In genomic region chr1:54745666-54746065, GRCm38 (mm10) we compare ENCODE assay signal across 25 mouse cellular contexts.
"Had no signal": no experiment of that assay in that cellular context is flagged by ENCODE, and none has a peak within 500 bp of the region (broad histone marks: within the 10 kb centered on the region; RNA-seq: fewer than 3 reads in every experiment).

No protein-coding gene starts in this region.

- H3K4me1 ChIP-seq: embryonic facial prominence, embryonic 10.5 days; embryonic facial prominence, embryonic 12.5 days; embryonic facial prominence, embryonic 13.5 days; embryonic facial prominence, embryonic 15.5 days; forebrain, embryonic 10.5 days; forebrain, embryonic 12.5 days; forebrain, embryonic 13.5 days; forebrain, embryonic 15.5 days had no signal

- H3K27ac ChIP-seq: embryonic facial prominence, embryonic 10.5 days; embryonic facial prominence, embryonic 12.5 days; embryonic facial prominence, embryonic 13.5 days; embryonic facial prominence, embryonic 15.5 days; forebrain, embryonic 10.5 days; forebrain, embryonic 12.5 days; forebrain, embryonic 13.5 days; forebrain, embryonic 15.5 days; gastrocnemius, adult 2 months; heart, adult 2 months; heart, embryonic 10.5 days had no signal

- H3K36me3 ChIP-seq: embryonic facial prominence, embryonic 10.5 days; embryonic facial prominence, embryonic 15.5 days; forebrain, embryonic 10.5 days; forebrain, embryonic 12.5 days; forebrain, embryonic 15.5 days; heart, embryonic 10.5 days had no signal

- H3K27me3 ChIP-seq: embryonic facial prominence, embryonic 12.5 days; embryonic facial prominence, embryonic 13.5 days; embryonic facial prominence, embryonic 15.5 days; forebrain, embryonic 12.5 days; forebrain, embryonic 13.5 days; forebrain, embryonic 15.5 days had no signal

- H3K4me2 ChIP-seq: embryonic facial prominence, embryonic 12.5 days; embryonic facial prominence, embryonic 13.5 days; embryonic facial prominence, embryonic 15.5 days; forebrain, embryonic 12.5 days; forebrain, embryonic 13.5 days; forebrain, embryonic 15.5 days; heart, embryonic 11.5 days had no signal

- H3K4me3 ChIP-seq: embryonic facial prominence, embryonic 10.5 days; embryonic facial prominence, embryonic 12.5 days; embryonic facial prominence, embryonic 13.5 days; embryonic facial prominence, embryonic 15.5 days; erythroblast, embryonic 14.5 days; forebrain, embryonic 10.5 days; forebrain, embryonic 12.5 days; forebrain, embryonic 13.5 days; forebrain, embryonic 15.5 days; gastrocnemius, adult 2 months; heart, adult 2 months; heart, embryonic 10.5 days had no signal

- H3K9me3 ChIP-seq: embryonic facial prominence, embryonic 10.5 days; embryonic facial prominence, embryonic 12.5 days; embryonic facial prominence, embryonic 13.5 days; embryonic facial prominence, embryonic 15.5 days; forebrain, embryonic 10.5 days; forebrain, embryonic 12.5 days; forebrain, embryonic 13.5 days; forebrain, embryonic 15.5 days; heart, embryonic 10.5 days had no signal

- H3K9ac ChIP-seq: embryonic facial prominence, embryonic 12.5 days; embryonic facial prominence, embryonic 13.5 days; embryonic facial prominence, embryonic 15.5 days; forebrain, embryonic 12.5 days; forebrain, embryonic 13.5 days; forebrain, embryonic 15.5 days; forebrain, postnatal 0 days had no signal

- DNase-seq: cerebellum, adult 9-11 months; cerebellum, postnatal 36 days; embryo, embryonic 11 days; forebrain, postnatal 0 days; gastrocnemius, adult 2 months; gastrocnemius, postnatal 10 days; gastrocnemius, postnatal 14 days; gastrocnemius, postnatal 25 days; gastrocnemius, postnatal 36 days; heart, adult 11 months; heart, adult 18-20 months; heart, adult 2 months had no signal

- ATAC-seq: forebrain, embryonic 13.5 days; forebrain, embryonic 14.5 days; forebrain, embryonic 15.5 days; forebrain, embryonic 16.5 days; forebrain, postnatal 0 days had no signal
